Mouse (Mus musculus): ENCODE measurements around the gene Pknox2.

- TF ChIP-seq CTCF (IDR thresholded peaks at IDR 0.05; ENCODE audit: insufficient read depth, low read length): no peak
- TF ChIP-seq POLR2A (IDR thresholded peaks at IDR 0.05; ENCODE audit: borderline replicate concordance, extremely low read depth, low read depth, low read length): no peak
These were observed 21.0 kb downstream of the Pknox2 start for GRCm38 (mm10) chr9:37126197-37126596.

Data from lung, adult 2 months (tissue).